Mouse (Mus musculus) monocyte, adult 2 months (primary cell): Measurements from ENCODE around the gene Fam163a.
A peak's percentile ranks its signal among the peaks of the same experiment; 100 is the strongest.
"Not testable (repeated sequence)": the region's sequence is repeated elsewhere in the genome, so short reads cannot be mapped to it uniquely, and the experiment has no call there.

ENCODE experiments used
- DNase-seq, 2 experiments: peaks; one replicate each; pipeline ENCODE4 v3.0.0; 2022; ENCODE audit warnings: low spot score in 2 of 2, low read depth in 1 of 2

Fam163a gene

DNA sequence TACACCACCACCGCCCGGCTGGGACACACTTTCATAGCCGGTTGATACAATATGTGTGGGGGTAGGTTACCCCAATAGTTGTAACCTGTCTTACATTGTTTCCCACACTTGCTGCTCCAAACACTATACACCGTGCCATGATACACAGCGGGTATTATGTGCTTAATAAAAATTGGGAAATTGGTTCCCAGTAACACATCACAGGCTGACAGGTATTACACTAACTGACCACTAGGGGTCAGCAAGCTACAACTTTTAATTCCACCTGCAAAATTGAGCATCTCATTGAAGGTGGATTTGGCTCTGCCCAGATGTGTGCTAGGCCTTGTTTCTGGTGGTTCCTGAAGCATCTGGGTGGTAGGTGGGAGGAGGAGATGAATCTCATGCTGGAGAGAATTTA lies 119.1 kb downstream of the Fam163a start:
- no peak for DNase-seq

DNA sequence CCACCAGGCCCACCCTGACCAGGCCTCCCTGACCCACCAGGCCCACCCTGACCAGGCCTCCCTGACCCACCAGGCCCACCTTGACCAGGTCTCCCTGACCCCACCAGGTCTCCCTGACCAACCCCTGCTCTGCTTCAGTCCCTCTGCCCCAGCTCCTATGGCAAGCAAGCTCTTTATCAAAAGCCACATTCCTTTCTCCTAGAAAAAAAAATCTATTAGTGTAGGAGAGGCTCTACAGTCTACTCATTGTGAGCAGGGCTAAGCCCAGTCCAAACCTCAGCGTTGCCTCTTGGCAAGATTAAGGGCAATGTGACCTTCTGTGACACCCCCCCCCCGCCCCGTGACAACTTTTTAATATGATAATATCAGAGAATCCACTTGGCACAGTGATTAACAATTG lies 120.2 kb downstream of the Fam163a start:
- no peak for DNase-seq

DNA sequence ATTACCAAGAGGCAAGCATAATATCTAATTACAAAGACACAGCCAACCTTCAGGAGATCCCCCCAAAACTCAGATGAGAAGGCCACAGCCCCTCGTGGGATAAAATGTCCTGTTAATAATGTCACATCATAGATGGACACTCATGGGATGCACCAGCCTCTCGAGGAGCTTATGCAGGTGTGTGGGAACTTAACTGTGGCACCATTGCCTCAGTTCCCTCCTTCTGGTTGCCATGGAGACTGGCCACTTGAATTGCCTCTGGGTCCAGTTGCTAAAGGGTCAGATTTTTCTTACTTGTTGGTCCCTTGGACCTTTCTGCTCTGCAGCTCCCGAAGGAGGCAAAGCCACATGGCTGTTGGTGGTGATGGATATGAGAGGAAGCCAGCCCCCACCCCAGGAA lies 127.2 kb downstream of the Fam163a start:
- DNase-seq = no peak

DNA sequence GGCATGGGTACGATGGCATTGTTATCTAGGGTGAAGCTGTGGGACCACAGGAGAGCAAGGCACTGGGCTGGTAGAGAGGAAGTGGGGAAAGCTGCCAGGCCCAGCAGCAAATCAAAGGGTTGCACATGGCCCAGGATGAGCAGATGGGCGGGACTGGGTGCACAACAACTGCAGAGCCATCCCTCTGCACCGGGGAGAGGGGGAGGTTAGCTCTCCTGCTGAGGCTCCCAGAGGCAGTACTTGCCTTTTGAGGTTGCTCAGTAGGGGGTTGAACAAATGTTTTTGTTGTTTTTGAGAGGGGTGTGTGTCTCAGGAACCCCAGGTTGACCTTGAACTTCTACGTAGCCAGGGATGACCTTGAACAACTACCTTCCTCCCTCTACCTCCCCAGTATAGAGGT lies 128.4 kb downstream of the Fam163a start:
- no peak for DNase-seq

DNA sequence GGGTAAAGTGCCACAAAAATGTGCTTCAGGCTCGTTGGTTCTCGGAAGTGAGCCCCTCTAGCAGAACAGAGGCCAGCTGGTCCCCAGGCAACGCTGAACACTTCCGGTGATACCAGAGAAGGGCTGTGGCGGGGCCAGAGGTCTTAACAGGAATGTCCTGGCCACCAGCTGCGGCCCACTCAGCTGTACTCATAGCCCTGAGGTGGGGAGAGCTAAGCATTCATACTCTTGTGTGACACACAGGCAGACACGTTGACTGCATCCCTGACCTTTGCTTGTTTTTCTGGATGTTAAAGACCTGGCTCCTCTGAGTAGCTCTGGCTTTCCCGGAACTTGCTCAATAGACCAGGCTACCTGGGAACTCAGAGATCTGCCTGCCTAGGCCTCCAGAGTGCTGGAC lies 130.3 kb downstream of the Fam163a start:
- no peak for DNase-seq

DNA sequence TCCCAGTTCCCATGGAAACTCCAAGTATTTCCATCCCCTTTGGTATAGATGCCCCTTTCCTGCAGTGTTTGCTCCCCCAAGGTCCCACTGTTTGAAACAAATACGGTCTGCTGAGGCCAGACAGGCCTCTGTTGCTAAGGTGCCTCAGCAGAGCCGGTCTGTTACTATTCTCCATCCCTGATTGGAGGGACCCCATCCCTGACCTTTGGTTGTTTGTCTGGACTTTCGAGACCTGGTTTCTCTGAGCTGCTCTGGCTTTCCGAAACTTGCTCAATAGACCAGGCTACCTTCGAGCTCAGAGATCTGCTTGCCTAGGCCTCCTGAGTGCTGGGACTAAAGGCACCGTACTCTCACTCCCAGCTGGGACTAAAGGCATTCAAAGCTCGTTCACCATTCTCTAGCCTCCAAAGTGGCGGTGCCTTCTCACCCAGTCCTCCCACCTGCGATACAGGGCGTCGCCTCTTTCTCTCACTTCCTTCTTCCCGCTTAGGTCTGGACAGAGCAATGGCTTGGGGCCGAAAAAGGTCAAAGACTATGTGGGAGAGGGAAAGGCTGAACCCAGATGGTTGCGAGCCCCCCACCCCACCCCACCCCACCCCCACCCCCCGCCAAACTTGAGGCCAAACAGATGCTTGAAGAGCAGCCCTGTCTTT lies 131.5 kb downstream of the Fam163a start:
- no peak for DNase-seq

DNA sequence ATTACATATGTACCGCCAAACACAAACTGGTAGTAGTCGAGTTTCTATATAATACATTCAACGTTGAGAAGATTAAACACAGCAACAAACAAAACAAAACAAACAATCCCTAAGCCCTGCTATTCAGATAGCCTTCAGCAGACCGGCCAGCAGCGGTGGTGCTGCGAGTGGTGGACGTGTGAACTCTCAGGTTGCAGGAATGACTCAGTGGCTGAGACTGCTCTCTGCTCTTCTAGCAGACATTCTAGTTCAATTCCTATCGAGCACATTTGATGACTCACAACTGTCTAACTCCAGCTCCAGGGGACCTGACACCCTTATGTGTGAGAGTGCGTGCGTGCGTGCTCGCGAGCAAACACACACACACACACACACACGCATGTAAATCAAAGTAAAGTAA lies 134.7 kb downstream of the Fam163a start:
- no peak for DNase-seq

DNA sequence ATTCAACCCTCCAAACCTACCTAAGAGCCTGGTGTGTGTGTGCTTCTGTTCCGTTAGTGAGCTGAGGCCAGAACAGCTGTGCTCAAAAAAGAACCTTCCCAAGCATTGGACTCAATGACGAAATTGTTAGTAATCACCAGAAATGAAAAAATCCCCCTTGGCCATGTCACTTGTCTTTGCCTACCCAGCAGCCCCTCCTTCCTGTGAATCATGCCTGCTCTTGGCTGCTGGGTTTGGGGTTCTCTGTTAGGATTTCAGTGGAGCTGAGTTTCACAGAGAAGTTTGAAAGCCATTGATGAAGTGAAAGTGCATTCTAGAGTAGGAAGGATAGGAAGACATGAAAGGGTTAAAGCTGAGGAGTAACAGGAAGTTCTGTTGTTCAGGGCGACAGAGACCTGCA lies 138.7 kb downstream of the Fam163a start:
- peak in 1 of 2 experiments; percentile 32 for DNase-seq

DNA sequence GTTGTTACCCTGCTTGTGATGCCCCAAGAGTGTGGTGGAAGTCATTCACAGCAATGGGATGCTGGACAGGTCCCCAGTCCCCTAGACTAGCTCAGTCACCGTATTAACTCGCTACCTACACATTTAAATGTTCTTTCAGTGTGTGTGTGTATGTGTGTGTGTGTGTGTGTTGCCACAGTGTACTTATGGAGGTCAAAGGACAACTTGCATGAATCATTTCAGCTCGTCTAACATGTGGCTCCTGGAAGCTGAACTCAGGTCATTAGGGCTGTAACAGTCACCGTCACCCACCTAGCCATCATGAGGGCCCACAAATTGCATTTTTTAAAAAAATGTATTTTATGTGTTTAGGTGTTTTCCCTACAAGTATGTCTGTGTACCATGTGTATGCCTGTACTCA lies 142.6 kb downstream of the Fam163a start:
- DNase-seq = no peak

DNA sequence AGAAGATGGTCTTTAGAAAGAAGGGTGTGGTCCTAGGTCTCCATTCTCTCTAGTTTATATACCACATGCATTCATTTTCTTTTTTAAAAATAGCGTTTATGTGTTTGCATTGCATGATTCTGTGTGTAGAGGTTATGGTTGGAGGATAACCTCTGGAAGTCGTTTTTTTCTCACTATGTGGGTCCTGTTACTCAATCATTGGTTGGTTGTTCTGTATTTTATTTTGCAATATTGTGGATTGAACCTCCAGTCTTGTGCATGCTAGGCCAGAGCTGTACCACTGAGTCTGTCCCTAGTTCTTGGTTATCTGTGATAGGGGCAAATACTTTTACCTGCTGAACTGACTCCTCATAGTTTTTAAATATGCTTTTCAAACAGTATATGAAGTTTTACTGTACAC lies 146.6 kb downstream of the Fam163a start:
- no peak for DNase-seq

DNA sequence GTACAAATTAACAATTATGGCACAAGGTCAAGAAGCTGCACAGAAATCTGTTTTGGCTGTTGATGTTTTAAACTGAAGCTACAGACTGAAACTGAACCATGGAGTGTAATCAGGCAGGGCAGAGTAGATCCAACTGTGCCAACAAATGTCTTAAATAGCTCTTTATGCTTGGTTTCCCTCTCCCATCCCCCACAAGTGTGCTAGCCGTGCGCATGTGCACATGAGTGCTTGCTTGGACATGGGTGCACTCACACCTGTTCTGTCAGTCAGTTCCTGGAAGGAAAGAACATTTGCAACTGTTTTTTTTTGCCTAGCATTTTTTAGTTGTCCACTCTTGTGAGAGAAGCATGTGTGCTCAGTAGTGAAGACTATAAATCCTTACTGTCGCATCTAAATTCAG lies 158.1 kb downstream of the Fam163a start:
- DNase-seq = no peak

DNA sequence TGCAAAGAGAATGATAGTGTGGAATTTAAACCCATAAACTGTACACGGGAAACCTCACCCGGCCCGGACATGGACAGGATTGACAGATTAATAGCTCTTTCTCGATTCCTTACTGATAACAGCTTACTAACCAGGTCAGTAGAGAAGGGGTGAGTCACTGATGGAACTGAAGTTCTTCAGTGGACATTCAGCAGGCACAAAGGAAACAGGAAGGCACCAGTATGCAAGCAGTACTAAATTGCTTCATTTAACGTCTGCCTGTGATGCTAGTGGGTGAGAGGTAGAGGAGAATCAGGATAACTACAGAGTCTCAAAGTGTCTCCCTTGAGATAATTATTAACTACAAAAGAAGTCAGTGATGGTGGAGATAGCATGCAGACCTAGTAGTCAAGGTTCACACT lies 160.6 kb downstream of the Fam163a start:
- DNase-seq = no peak

DNA sequence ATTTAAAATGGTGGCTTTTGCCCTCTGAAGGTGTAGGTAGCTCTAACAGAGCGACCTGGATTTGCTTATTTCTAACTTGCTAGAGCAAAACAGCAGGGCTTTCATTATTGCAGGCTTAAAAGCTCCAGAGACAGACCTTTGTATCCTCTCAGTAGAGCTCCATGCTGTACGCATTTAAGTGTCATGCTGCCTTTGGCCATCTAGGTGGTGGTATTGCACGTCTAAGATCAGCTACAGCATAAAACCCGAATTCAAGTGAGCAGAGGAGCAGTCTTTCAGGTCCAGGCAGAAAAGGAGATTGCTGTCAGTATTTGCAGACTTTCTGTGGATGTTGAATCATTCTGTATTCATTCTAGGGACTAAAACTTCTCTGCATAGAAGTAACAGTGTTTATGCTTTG lies 161.8 kb downstream of the Fam163a start:
- DNase-seq = no peak

DNA sequence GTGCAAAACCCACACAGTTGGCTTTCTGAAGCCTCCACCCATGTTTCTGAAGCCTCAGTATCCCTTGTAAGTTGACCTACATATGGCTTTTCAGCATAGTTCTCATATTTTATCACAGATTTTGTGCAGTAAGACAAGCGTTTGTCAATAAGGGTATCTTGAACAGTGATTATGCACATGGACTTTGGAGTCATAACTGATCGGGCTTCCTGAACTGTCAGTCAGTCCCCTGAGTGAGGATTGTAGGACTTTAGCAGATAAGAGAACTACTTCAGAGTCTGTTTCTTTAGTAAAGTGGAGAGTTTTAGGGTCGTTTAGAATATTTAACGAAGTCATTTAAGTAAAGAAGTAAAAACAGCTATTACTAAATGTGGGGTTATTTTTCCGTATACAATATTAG lies 162.3 kb downstream of the Fam163a start:
- no peak for DNase-seq

DNA sequence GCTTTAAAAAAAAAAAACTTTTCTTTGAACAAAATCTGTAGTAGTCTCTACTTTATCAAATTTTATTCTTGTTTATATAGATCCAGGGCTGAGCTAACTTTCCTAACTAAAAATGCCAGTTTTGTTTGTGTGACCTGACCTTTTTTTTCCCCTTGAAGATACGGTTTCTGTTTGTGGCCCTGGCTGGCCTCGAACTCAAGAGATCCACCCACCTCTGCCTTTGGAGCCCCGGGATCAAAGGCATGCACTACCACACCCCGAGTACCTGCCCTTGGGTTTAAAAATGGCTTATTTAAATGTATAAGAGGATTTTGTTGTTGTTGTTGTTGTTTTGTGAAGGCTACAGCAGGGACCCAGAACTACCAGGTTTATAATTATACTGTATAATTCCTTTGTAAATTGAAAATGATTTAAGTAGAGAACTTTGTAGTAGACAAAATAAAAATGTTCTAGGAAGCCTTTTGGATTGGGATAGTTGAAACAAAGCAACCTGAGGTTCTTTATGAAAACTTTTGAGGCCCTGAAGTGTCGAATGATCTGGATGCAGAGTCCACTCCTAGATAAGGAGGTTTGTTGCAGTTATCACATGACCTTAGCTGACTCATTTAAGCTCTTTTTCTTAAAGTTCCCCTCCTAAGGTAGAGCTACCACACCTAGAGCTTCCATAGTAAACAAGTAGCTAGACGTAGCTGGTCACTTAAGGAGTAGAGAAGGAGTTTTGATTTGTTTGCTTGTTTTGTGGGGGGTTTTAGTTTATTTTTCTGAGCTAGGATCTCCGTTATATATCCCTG lies 163.2 kb downstream of the Fam163a start:
- DNase-seq = no peak

DNA sequence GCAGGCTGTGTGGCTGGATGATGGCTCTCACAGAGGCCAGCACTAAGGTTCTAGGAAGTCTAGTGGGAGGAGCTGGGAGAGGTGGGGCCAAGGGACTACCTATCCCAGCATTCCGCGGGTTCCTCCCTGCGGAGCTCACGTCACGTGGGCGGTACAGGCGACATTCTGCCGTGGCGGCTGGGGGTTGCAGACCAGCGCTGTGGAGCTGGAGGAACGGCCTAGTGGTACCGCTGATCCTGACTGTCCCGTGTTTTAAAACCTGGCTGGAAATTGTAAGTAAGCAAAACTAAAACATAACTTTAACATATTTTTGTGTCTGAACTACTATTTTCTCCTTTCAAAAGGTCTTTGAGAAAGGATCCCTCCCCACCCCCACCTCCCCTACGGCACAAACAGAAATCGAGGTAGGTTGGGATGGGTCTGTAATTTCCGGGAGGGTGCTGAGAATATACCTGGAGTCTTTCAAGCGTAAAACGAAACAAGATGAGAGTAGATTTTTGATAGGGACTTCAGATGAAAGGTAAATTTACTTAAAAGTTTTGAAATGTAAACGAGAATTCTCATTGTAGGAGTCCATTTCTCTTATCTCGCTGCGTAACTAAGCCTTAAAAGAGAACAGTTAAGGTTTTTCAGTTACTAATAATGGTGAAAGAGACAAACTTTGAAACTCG lies 164.0 kb downstream of the Fam163a start:
- DNase-seq = peak; percentile 63 to 73

DNA sequence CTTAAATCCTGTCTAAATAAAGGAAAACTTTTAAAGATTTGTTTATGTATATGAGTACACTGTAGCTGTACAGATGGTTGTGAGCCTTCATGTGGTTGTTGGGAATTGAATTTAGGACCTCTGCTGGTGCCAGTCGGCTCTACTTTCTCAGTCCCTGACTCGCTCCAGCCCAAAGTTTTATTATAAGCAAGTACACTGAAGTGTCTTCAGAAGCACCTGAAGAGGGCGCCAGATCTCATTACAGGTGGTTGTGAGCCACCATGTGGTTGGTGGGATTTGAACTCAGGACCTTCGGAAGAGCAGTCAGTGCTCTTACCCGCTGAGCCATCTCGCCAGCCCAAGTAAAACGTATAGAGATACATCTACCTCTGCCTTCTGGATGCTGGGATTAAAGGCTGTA lies 164.8 kb downstream of the Fam163a start:
- DNase-seq = not testable (repeated sequence)

DNA sequence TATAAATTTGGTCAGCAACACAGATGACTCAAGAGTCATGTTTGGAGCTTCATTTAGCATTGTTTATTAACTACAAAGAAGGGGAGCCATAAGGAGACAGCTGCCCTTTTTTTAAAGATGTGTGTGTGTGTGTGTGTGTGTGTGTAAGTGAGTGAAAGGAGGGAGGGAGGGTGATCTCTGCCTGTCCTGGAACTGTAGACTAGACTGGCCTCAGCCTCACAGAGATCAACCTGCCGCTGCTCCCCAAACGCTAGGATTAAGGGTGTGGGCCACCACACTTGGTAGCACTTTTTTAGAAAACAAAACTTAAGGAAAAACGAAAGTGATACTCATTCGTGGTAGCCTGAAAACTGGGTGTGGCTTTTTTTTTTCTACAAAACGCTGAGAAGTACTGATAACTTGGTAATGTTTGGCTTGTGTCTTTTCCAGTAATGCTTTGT lies 167.7 kb downstream of the Fam163a start:
- no peak for DNase-seq

DNA sequence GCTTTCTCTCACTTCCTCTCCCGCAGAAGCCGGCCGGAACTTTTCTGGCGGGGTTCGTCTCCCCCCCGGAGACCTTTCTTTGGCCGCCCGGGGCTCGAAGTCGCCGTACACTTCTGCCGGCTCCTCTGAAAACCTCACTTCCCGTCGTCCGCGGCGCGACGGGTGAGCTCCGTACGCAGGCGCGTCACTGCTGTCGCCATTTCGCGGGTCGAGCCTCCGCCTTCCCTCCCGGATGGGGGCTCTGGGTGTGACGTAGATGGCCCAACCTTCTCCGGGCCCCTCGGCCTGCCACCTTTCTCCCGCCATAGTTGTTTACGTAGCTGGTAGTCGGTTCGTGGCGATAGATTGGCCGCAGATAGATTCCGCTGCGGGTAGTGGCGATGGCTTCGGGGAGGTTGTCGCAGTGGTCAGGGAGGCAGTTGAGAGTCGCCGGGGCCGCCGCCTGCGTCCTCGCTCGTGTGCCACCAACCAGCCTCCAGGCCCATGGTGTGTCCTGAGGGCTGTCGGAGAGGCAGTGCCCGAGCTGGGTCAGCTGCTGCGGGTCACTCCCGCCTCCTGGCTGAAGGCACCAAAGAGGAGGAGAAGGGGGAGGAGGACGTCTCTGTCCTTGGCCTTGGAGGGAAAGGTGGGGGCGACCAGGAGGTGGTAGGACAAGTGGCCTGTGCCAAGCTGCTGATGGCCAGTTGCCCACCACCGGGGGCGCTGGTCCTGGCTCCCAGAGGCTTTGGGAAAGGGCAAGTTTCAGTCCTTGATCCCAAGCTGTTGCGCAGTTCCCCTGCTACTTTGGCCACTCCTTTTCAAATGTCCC lies 168.7 kb downstream of the Fam163a start, which contains the start of gene Tor1aip1:
Gene Tor1aip1 (minus strand): TSS at position 551 of the 808 bp plus-strand sequence.
- peak; percentile 94 to 97 for DNase-seq

DNA sequence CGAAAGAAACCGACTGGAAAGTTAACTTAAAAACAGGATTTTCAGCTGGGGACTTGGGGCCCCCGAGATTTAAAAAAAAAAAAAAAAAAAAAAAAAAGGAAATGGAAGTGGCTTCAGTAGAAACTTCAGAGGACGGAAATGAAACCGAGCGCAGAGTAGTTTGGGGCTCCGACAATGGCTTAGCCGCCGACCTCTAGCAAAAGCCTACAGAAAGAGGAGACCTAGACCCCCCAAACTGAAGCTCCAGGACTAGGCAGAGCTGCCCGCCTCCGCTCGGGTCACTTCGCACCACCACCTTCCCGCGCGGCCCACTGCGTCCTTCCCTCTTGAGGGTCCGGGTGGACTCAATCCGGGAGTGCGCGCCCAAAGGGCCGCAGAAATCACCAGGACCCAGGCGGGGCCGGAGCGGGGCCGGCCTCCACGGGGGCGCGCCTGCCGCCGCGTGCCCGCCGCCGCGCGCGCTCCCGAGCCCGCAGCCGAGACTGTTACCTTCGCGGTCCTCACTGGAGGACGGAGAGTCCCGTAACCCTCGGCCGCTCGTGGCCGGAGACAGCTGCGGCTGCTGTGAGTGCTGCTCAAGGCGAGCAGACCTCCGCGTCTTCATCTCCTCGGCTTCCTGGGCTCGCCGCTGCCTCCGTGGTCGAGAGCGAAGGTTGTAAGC lies 169.4 kb downstream of the Fam163a start, which contains the start of gene Tor1aip2:
Gene Tor1aip2 (plus strand): TSS at position 135 of the 661 bp plus-strand sequence.
- DNase-seq = no peak

DNA sequence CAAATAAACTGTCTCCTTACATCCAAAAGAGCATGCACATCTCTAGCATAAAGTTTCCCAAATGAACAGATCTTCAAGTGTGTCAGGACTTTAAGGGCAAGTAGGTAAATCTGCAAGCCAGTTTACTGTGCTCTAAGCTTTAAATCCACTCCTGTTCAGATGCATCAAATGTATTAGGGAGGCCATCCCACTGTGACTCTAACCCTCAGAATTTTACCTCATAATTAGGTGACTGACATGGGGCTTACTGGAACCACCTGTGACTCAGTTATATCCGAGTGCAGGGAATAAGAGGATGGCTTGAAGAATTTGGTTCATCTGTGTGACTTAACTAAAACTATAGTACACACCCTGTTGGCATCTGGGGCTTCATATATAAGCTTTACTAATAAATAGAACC lies 170.2 kb downstream of the Fam163a start:
- DNase-seq = no peak
